Mouse (Mus musculus): Measurements from ENCODE around the gene Pik3cb. TPM values are rescaled to one million over a fixed set of nuclear protein-coding genes. Genes with fewer than 3 reads are reported as not detected.

The Pik3cb gene
- polyA plus RNA-seq, 1 experiment from 2014 or later, result 1.3 TPM

DNA sequence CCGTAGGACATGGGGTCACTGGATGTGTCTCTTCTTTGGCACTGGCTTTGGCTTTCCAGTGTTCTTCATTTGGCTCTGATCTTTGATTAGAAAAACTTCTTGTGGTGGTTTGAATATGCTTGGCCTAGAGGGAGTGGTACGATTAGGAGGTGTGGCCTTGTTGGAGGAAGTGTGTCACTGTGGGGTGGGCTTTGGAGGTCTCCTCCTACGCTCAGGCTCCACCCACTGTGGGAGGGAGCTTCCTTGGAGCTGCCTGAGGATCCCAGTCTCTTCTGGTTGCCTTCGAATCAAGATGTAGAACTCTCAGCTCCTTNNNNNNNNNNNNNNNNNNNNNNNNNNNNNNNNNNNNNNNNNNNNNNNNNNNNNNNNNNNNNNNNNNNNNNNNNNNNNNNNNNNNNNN is 118.7 kb downstream of the Pik3cb start:
- H3K27me3 ChIP-seq (replicated peaks; ENCODE audit: control insufficient read depth, insufficient read depth, low read length), result no peaks in the 10 kb centered on the region
- H3K9me3 ChIP-seq (ENCODE audit: control insufficient read depth, low read length), result no peaks in the 10 kb centered on the region
- no peak overlapping the region for H3K9ac ChIP-seq (ENCODE audit: low read depth, low read length)
- no peak overlapping the region for H3K4me2 ChIP-seq (ENCODE audit: low read depth, low read length)
- no peaks in the 10 kb centered on the region for H3K4me1 ChIP-seq (ENCODE audit: control insufficient read depth, insufficient read depth, low read length)
- no peaks in the 10 kb centered on the region for H3K36me3 ChIP-seq (ENCODE audit: control insufficient read depth, insufficient read depth, low read length)
- no peak overlapping the region for H3K27ac ChIP-seq (replicated peaks; ENCODE audit: low read depth, low read length)
- DNase-seq (ENCODE audit: low spot score) (no peak), ATAC-seq (ENCODE audit: low read depth) (no peak)
- no peak overlapping the region for H3K4me3 ChIP-seq (ENCODE audit: low read depth, low read length)
- WGBS, result 87% methylated on average over 4 of the region's 4 CpGs

DNA sequence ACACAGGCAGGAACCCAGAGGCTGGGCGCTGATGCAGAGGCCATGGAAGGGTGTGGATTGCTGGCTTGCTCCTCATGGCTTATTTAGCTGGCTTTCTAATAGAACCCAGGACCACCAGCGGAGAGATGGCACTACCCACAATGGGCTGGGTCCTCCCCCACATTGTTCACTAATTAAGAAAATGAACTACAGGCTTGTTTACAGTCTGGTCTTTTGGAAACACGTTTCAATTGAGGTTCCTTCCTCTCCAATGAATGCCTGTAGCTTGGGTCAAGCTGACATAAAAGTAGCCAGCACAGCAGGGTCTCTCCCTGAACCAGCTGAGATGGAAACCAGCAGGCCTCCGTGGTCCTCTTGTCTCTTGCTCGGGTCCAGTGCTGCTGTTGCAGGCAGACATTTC is 119.3 kb downstream of the Pik3cb start:
- peak; percentile 15; the same call in 1 of the 2 replicates for ATAC-seq (ENCODE audit: low read depth)
- no peaks in the 10 kb centered on the region for H3K4me1 ChIP-seq (ENCODE audit: control insufficient read depth, insufficient read depth, low read length)
- H3K9ac ChIP-seq (ENCODE audit: low read depth, low read length), result no peak overlapping the region
- H3K27ac ChIP-seq (replicated peaks; ENCODE audit: low read depth, low read length), result no peak overlapping the region
- no peak overlapping the region for H3K4me3 ChIP-seq (ENCODE audit: low read depth, low read length)
- no peaks in the 10 kb centered on the region for H3K9me3 ChIP-seq (ENCODE audit: control insufficient read depth, low read length)
- H3K36me3 ChIP-seq (ENCODE audit: control insufficient read depth, insufficient read depth, low read length), result no peaks in the 10 kb centered on the region
- no peaks in the 10 kb centered on the region for H3K27me3 ChIP-seq (replicated peaks; ENCODE audit: control insufficient read depth, insufficient read depth, low read length)
- no peak overlapping the region for H3K4me2 ChIP-seq (ENCODE audit: low read depth, low read length)
- 45% methylated on average over 5 of the region's 5 CpGs for WGBS
- DNase-seq (ENCODE audit: low spot score), result peak; percentile 12

DNA sequence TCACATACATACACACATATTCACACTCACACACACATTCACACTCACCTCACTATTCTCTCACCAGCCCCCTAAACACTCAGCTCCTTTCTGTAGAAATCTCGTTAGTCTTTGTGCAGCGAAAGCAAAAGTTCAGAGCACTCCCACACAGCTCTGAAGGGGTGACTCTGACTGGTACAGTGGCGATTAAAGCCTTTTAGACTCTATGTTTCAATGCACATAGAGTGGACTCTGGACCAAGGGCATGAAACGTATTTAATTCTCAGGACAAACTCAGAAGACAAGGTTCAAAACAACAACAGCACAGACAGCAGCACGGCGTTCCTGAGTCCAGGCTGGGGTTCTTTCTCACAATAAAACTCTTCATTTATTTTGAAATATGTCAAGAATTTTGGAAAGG is 122.7 kb downstream of the Pik3cb start:
- Histone ChIP-seq H3K4me3 (ENCODE audit: low read depth, low read length) (no peak overlapping the region), H3K27ac (replicated peaks; ENCODE audit: low read depth, low read length) (no peak overlapping the region), H3K36me3 (ENCODE audit: control insufficient read depth, insufficient read depth, low read length) (no peaks in the 10 kb centered on the region), H3K9me3 (ENCODE audit: control insufficient read depth, low read length) (no peaks in the 10 kb centered on the region), H3K27me3 (replicated peaks; ENCODE audit: control insufficient read depth, insufficient read depth, low read length) (no peaks in the 10 kb centered on the region), H3K4me1 (ENCODE audit: control insufficient read depth, insufficient read depth, low read length) (no peaks in the 10 kb centered on the region), H3K4me2 (ENCODE audit: low read depth, low read length) (no peak overlapping the region), H3K9ac (ENCODE audit: low read depth, low read length) (no peak overlapping the region)
- 82% methylated on average over 6 of the region's 6 CpGs for WGBS
- no peak for DNase-seq (ENCODE audit: low spot score)
- ATAC-seq (ENCODE audit: low read depth), result no peak

DNA sequence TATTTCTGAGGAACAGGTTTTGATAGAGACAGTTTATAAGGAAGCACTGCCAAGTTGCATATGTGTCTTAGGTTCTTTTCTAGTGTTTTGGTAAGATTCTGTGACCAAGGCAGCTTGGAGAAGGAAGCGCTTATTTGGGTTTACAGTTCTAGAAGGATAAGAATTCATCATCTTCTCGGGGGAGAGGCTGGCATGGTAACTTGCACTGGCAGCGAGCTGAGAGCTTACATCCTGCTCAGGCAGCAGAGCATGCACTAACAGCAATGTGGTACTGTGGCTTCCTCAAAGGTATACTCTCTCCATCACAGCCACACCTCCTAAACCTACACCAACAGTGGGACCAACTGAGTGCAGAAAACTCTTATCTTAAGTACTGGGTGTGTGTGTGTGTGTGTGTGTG is 123.7 kb downstream of the Pik3cb start:
- Histone ChIP-seq H3K4me1 (ENCODE audit: control insufficient read depth, insufficient read depth, low read length) (no peaks in the 10 kb centered on the region), H3K4me2 (ENCODE audit: low read depth, low read length) (no peak overlapping the region), H3K9ac (ENCODE audit: low read depth, low read length) (no peak overlapping the region), H3K4me3 (ENCODE audit: low read depth, low read length) (no peak overlapping the region), H3K27ac (replicated peaks; ENCODE audit: low read depth, low read length) (no peak overlapping the region), H3K9me3 (ENCODE audit: control insufficient read depth, low read length) (no peaks in the 10 kb centered on the region), H3K27me3 (replicated peaks; ENCODE audit: control insufficient read depth, insufficient read depth, low read length) (no peaks in the 10 kb centered on the region), H3K36me3 (ENCODE audit: control insufficient read depth, insufficient read depth, low read length) (no peaks in the 10 kb centered on the region)
- ATAC-seq (ENCODE audit: low read depth), result no peak
- 79% methylated on average over 3 of the region's 3 CpGs for WGBS
- DNase-seq (ENCODE audit: low spot score), result no peak

DNA sequence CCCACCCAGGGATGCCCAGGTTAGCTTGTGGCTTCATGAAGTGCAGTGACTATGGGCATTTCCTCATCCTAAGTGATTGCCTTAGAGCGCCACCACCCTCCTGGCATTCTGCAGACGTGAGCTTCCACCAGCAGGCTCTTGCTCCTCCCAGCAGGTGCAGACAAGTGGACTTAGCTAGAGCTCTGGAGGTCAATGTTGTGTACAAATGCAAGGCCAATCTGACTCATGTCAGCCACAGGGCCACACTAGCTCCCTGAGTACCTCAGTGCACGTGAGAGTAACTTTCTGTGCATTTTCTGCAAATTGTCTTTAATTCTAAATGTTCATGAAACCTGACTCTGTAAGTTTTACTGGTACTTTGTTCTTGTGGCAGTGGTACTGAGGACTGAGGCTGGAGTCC is 124.1 kb downstream of the Pik3cb start:
- Histone ChIP-seq H3K9me3 (ENCODE audit: control insufficient read depth, low read length) (no peaks in the 10 kb centered on the region), H3K9ac (ENCODE audit: low read depth, low read length) (no peak overlapping the region), H3K36me3 (ENCODE audit: control insufficient read depth, insufficient read depth, low read length) (no peaks in the 10 kb centered on the region), H3K4me3 (ENCODE audit: low read depth, low read length) (no peak overlapping the region), H3K27me3 (replicated peaks; ENCODE audit: control insufficient read depth, insufficient read depth, low read length) (no peaks in the 10 kb centered on the region), H3K4me1 (ENCODE audit: control insufficient read depth, insufficient read depth, low read length) (no peaks in the 10 kb centered on the region), H3K4me2 (ENCODE audit: low read depth, low read length) (no peak overlapping the region), H3K27ac (replicated peaks; ENCODE audit: low read depth, low read length) (no peak overlapping the region)
- DNase-seq (ENCODE audit: low spot score) (no peak), ATAC-seq (ENCODE audit: low read depth) (no peak)
- 63% methylated on average over 3 of the region's 3 CpGs for WGBS

DNA sequence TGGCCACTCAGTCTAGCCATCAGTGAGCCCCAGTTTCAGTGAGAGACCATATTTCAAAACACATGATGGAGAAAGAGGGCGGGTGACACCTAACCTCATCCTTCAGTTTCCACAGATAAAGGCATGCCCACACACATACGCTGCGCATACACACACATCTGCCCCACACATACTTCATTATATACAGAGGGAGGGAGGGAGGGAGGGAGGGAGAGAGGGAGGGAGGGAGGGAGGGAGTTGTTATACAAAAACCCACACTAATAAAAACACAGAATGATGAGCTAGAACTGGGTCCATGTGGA is 130.6 kb downstream of the Pik3cb start:
- WGBS, result 89% methylated on average over 3 of the region's 3 CpGs
- H3K27ac ChIP-seq (replicated peaks; ENCODE audit: low read depth, low read length), result no peak overlapping the region
- no peak overlapping the region for H3K4me2 ChIP-seq (ENCODE audit: low read depth, low read length)

DNA sequence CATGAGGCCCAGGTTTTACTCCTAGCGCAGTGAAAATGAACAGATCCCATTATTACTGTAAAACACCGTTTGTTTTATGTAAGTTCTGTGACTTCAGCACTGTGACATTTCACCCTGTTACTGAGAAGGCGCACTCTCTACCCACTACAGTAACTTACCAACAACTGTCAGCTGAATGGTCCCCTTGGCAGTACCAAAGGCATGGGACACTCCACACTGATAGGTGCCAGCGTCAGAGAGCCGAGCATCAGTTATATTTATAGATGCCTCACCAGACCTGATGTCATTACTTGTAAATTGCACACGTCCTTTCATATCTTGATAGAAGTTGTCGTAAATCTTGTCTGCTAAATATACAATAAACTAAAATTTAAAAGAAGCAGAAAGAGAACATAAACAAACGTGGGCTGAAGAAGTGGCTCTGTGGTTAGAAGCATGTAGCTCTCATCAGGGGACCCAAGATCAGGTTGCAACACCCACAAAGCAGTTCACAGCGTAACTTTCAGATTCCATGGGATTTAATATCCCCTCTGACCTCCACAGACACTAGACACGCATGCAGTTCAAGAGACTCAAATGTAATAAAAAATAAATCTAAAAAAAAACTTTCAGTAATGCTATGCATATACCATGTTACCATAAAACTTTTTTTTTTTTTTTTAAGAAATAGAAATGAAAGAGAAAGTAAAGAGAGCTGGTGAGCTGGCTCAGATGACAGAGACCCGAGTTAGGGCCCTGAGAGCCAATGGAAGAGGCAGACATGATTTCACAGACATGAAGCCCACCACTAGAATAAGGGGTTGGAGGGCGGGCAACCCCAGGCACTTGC is 131.1 kb downstream of the Pik3cb start:
- no peak overlapping the region for H3K4me3 ChIP-seq (ENCODE audit: low read depth, low read length)
- ATAC-seq (ENCODE audit: low read depth), result no peak
- 68% methylated on average over 12 of the region's 12 CpGs for WGBS

More for the DNA sequence above, 130.6 kb downstream of the Pik3cb start:
- H3K4me1 ChIP-seq (ENCODE audit: control insufficient read depth, insufficient read depth, low read length), result no peaks in the 10 kb centered on the region
- H3K9me3 ChIP-seq (ENCODE audit: control insufficient read depth, low read length), result peaks cover 4% of the 10 kb centered on the region; the same call in 1 of the 2 replicates
- no peaks in the 10 kb centered on the region for H3K27me3 ChIP-seq (replicated peaks; ENCODE audit: control insufficient read depth, insufficient read depth, low read length)
- ATAC-seq (ENCODE audit: low read depth) (no peak), DNase-seq (ENCODE audit: low spot score) (no peak)
- H3K9ac ChIP-seq (ENCODE audit: low read depth, low read length), result no peak overlapping the region
- peaks cover 3% of the 10 kb centered on the region; the same call in 1 of the 2 replicates for H3K36me3 ChIP-seq (ENCODE audit: control insufficient read depth, insufficient read depth, low read length)
- no peak overlapping the region for H3K4me3 ChIP-seq (ENCODE audit: low read depth, low read length)

DNA sequence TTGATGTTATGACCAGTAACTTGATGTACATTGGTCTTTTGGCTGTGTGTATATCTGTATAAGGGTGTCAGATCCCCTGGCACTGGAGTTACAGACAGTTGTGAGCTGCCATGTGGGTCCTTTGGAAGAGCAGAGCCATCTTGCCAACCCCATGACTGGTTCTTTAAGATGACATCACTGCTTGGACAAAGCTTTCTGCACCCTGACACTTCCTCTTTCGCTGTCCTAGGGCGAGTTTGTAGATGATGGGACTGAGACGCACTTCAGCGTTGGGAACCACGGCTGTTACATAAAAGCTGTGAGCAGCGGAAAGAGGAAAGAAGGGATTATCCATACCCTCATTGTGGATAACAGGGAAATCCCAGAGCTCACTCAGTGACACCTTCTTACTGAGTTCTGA is 139.1 kb downstream of the Pik3cb start:
- H3K27me3 ChIP-seq (replicated peaks; ENCODE audit: control insufficient read depth, insufficient read depth, low read length), result no peaks in the 10 kb centered on the region
- peaks cover 17% of the 10 kb centered on the region for H3K36me3 ChIP-seq (ENCODE audit: control insufficient read depth, insufficient read depth, low read length)
- WGBS, result 90% methylated on average over 6 of the region's 6 CpGs
- H3K9ac ChIP-seq (ENCODE audit: low read depth, low read length), result no peak overlapping the region
- no peak overlapping the region for H3K4me3 ChIP-seq (ENCODE audit: low read depth, low read length)
- peaks cover 4% of the 10 kb centered on the region; the same call in 1 of the 2 replicates for H3K9me3 ChIP-seq (ENCODE audit: control insufficient read depth, low read length)
- no peak overlapping the region for H3K4me2 ChIP-seq (ENCODE audit: low read depth, low read length)
- no peak for ATAC-seq (ENCODE audit: low read depth)
- no peak for DNase-seq (ENCODE audit: low spot score)
- H3K27ac ChIP-seq (replicated peaks; ENCODE audit: low read depth, low read length), result no peak overlapping the region
- H3K4me1 ChIP-seq (ENCODE audit: control insufficient read depth, insufficient read depth, low read length), result no peaks in the 10 kb centered on the region

More for the DNA sequence above, 131.1 kb downstream of the Pik3cb start:
- H3K27me3 ChIP-seq (replicated peaks; ENCODE audit: control insufficient read depth, insufficient read depth, low read length), result no peaks in the 10 kb centered on the region
- no peak for DNase-seq (ENCODE audit: low spot score)
- no peaks in the 10 kb centered on the region for H3K4me1 ChIP-seq (ENCODE audit: control insufficient read depth, insufficient read depth, low read length)
- H3K9me3 ChIP-seq (ENCODE audit: control insufficient read depth, low read length), result peaks cover 4% of the 10 kb centered on the region; the same call in 1 of the 2 replicates
- H3K36me3 ChIP-seq (ENCODE audit: control insufficient read depth, insufficient read depth, low read length), result peaks cover 3% of the 10 kb centered on the region; the same call in 1 of the 2 replicates
- H3K27ac ChIP-seq (replicated peaks; ENCODE audit: low read depth, low read length), result no peak overlapping the region
- H3K4me2 ChIP-seq (ENCODE audit: low read depth, low read length), result no peak overlapping the region
- no peak overlapping the region for H3K9ac ChIP-seq (ENCODE audit: low read depth, low read length)

DNA sequence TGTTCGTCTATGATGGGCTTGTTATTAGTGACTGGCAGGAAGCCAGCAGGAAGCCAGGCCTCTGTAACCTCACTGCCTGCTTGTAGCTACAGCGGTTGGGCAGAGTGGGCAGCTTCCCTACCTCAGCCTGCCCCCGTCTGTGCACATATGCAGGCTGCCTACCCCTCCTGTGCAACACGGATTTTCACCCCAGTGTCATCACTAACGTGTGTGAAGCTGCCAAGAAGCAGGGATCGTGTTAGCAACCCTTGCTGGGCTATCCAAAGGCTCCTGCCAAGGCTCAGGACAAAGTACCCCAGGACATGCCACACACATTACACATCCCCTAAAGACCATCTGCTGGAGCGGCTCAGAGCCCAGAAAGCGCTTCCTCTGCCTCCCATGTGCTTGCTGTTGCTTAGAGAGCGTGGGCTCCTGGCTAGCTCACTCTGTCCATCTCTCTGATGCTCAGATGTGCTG is 140.5 kb downstream of the Pik3cb start:
- H3K27ac ChIP-seq (replicated peaks; ENCODE audit: low read depth, low read length), result no peak overlapping the region
- no peak for ATAC-seq (ENCODE audit: low read depth)
- peaks cover 20% of the 10 kb centered on the region for H3K36me3 ChIP-seq (ENCODE audit: control insufficient read depth, insufficient read depth, low read length)
- H3K9me3 ChIP-seq (ENCODE audit: control insufficient read depth, low read length), result 0 out of 2 replicates have a peak, but pooled peaks cover under 1% of the 10 kb centered on the region
- no peak for DNase-seq (ENCODE audit: low spot score)
- H3K4me3 ChIP-seq (ENCODE audit: low read depth, low read length), result no peak overlapping the region
- H3K4me1 ChIP-seq (ENCODE audit: control insufficient read depth, insufficient read depth, low read length), result no peaks in the 10 kb centered on the region
- H3K9ac ChIP-seq (ENCODE audit: low read depth, low read length), result no peak overlapping the region
- H3K27me3 ChIP-seq (replicated peaks; ENCODE audit: control insufficient read depth, insufficient read depth, low read length), result no peaks in the 10 kb centered on the region
- H3K4me2 ChIP-seq (ENCODE audit: low read depth, low read length), result no peak overlapping the region
- 71% methylated on average over 9 of the region's 9 CpGs for WGBS

All from embryonic facial prominence, embryonic 14.5 days (tissue).